Mouse (Mus musculus): ENCODE measurements around the gene Tecpr1.

Tecpr1 gene

GRCm38 (mm10) chr5:144223503-144223862, at the start of gene Tecpr1:
Gene Tecpr1, minus strand, starts transcription at chr5:144223615.
- DNase-seq = peak; percentile 96

GRCm38 (mm10) chr5:144271772-144272171, 48.4 kb upstream of the Tecpr1 start:
- DNase-seq = no peak

- DNase-seq = no peak
Observed at GRCm38 (mm10) chr5:144271118-144271517, 47.7 kb upstream of the Tecpr1 start.

GRCm38 (mm10) chr5:144270420-144270819, 47.0 kb upstream of the Tecpr1 start:
- no peak for DNase-seq

GRCm38 (mm10) chr5:144269926-144270325, 46.5 kb upstream of the Tecpr1 start:
- DNase-seq = no peak

GRCm38 (mm10) chr5:144267535-144268241, 44.3 kb upstream of the Tecpr1 start:
- peak; percentile 67 for DNase-seq

- DNase-seq = no peak
Observed at GRCm38 (mm10) chr5:144263496-144263895, 40.1 kb upstream of the Tecpr1 start.

GRCm38 (mm10) chr5:144263082-144263481, 39.7 kb upstream of the Tecpr1 start:
- DNase-seq = no peak

GRCm38 (mm10) chr5:144261829-144262228, 38.4 kb upstream of the Tecpr1 start:
- no peak for DNase-seq

GRCm38 (mm10) chr5:144261309-144261708, 37.9 kb upstream of the Tecpr1 start:
- peak; percentile 52 for DNase-seq

GRCm38 (mm10) chr5:144260464-144260863, 37.0 kb upstream of the Tecpr1 start:
- DNase-seq = no peak

GRCm38 (mm10) chr5:144259228-144259627, 35.8 kb upstream of the Tecpr1 start:
- peak; percentile 40 for DNase-seq

- peak; percentile 69 for DNase-seq
Observed at GRCm38 (mm10) chr5:144258687-144259086, 35.3 kb upstream of the Tecpr1 start.

GRCm38 (mm10) chr5:144258131-144258611, 34.8 kb upstream of the Tecpr1 start:
- peak; percentile 94 for DNase-seq

GRCm38 (mm10) chr5:144257451-144258110, 34.2 kb upstream of the Tecpr1 start:
- no peak for DNase-seq

GRCm38 (mm10) chr5:144256888-144257287, 33.5 kb upstream of the Tecpr1 start:
- no peak for DNase-seq

- no peak for DNase-seq
Observed at GRCm38 (mm10) chr5:144256541-144256870, 33.1 kb upstream of the Tecpr1 start.

GRCm38 (mm10) chr5:144255632-144256540, 32.5 kb upstream of the Tecpr1 start:
- DNase-seq = peak; percentile 67

- peak; percentile 93 for DNase-seq
Observed at GRCm38 (mm10) chr5:144254811-144255631, 31.6 kb upstream of the Tecpr1 start.

- DNase-seq = peak; percentile 92
Observed at GRCm38 (mm10) chr5:144254122-144254810, 30.9 kb upstream of the Tecpr1 start.

- DNase-seq = no peak
Observed at GRCm38 (mm10) chr5:144253212-144253611, 29.8 kb upstream of the Tecpr1 start.
